In genomic region chr9:69034301-69034871, GRCm38 (mm10) we compare ENCODE assay signal across 14 mouse cellular contexts.
DNase-seq lines count a peak whose midpoint lies in the region; ATAC-seq lines count a peak whose summit lies in the region.
"Had no signal": no experiment of that assay in that cellular context is flagged by ENCODE, and none has a peak within 500 bp of the region (broad histone marks: within the 10 kb centered on the region; RNA-seq: fewer than 3 reads in every experiment).

No protein-coding gene starts in this region.

- peak; percentile 29 for DNase-seq in lung, postnatal 25 days (ENCODE audit: low spot score)
- DNase-seq in lung, postnatal 14 days: no peak
- DNase-seq in naive thymus-derived CD4-positive, alpha-beta T cell, adult 2 months (ENCODE audit: low read depth): peak; percentile 88
- DNase-seq in thymus, postnatal 14 days: peak; percentile 83
- no peak for DNase-seq in layer of hippocampus, adult 9-11 months
- DNase-seq in adrenal gland, postnatal 4 days (ENCODE audit: low spot score in 2 of 2): no peak
- DNase-seq: cerebellum, adult 18-20 months; heart, adult 18-20 months; right cerebral cortex, postnatal 25 days had no signal

- no peak overlapping the region for H3K27ac ChIP-seq in midbrain, embryonic 13.5 days
- H3K27ac ChIP-seq: forebrain, embryonic 15.5 days; kidney, postnatal 0 days; stomach, postnatal 0 days had no signal

- 0 out of 2 replicates have a peak, but pooled peaks cover 3% of the 10 kb centered on the region for H3K4me1 ChIP-seq in midbrain, embryonic 13.5 days (replicated peaks)
- H3K4me1 ChIP-seq: forebrain, embryonic 15.5 days had no signal

- H3K4me3 ChIP-seq in midbrain, embryonic 13.5 days (replicated peaks): no peak overlapping the region
- H3K4me3 ChIP-seq: forebrain, embryonic 15.5 days had no signal

- H3K9me3 ChIP-seq in midbrain, embryonic 13.5 days: no peaks in the 10 kb centered on the region
- H3K9me3 ChIP-seq: forebrain, embryonic 15.5 days had no signal

- no peaks in the 10 kb centered on the region for H3K27me3 ChIP-seq in midbrain, embryonic 13.5 days
- H3K27me3 ChIP-seq: forebrain, embryonic 15.5 days had no signal

- 95% methylated on average over 10 of the region's 10 CpGs for WGBS in midbrain, embryonic 13.5 days

- no peaks in the 10 kb centered on the region for H3K36me3 ChIP-seq in midbrain, embryonic 13.5 days
- H3K36me3 ChIP-seq: forebrain, embryonic 15.5 days had no signal

- peak; percentile 84 for ATAC-seq in common myeloid progenitor, adult 5-6 weeks (replicated peaks; ENCODE audit: low read depth, poor library complexity, severe bottlenecking)
- ATAC-seq in midbrain, embryonic 13.5 days: no peak
- ATAC-seq: forebrain, embryonic 15.5 days had no signal

- H3K4me2 ChIP-seq in midbrain, embryonic 13.5 days (replicated peaks): no peak overlapping the region
- H3K4me2 ChIP-seq: forebrain, embryonic 15.5 days had no signal

- H3K9ac ChIP-seq in midbrain, embryonic 13.5 days (replicated peaks): no peak overlapping the region
- H3K9ac ChIP-seq: forebrain, embryonic 15.5 days had no signal

Comparison
In these comparisons a context has a peak if more than half of its experiments do, and no peak if none do; other contexts are left out.
1. DNase-seq: peak in lung, postnatal 25 days (single experiment), naive thymus-derived CD4-positive, alpha-beta T cell, adult 2 months (single experiment) and thymus, postnatal 14 days (single experiment); none in lung, postnatal 14 days (single experiment), layer of hippocampus, adult 9-11 months (single experiment) and adrenal gland, postnatal 4 days (0 of 2).